Mouse (Mus musculus): ENCODE results near the gene Slc19a3. TPM values are rescaled to one million over a fixed set of nuclear protein-coding genes. Genes with fewer than 3 reads are reported as not detected.

The Slc19a3 gene
- polyA plus RNA-seq, 1 experiment from 2014 or later, result 1.4 TPM

- ATAC-seq (ENCODE audit: low FRiP score, low TSS enrichment), result no peak
- Histone ChIP-seq H3K4me2 (replicated peaks; ENCODE audit: low read depth, low read length) (no peak overlapping the region), H3K9me3 (ENCODE audit: control insufficient read depth, low read length) (no peaks in the 10 kb centered on the region), H3K4me3 (ENCODE audit: low read length) (no peak overlapping the region), H3K9ac (ENCODE audit: low read depth, low read length) (no peak overlapping the region), H3K27ac (ENCODE audit: low read depth, low read length) (no peak overlapping the region), H3K4me1 (ENCODE audit: control insufficient read depth, insufficient read depth, low read length) (no peaks in the 10 kb centered on the region), H3K27me3 (ENCODE audit: control insufficient read depth, insufficient read depth, low read length) (no peaks in the 10 kb centered on the region), H3K36me3 (ENCODE audit: control insufficient read depth, insufficient read depth, low read length) (no peaks in the 10 kb centered on the region)
- 76% methylated on average over 3 of the region's 3 CpGs for WGBS
Observed at GRCm38 (mm10) chr1:82966413-82966812, 71.8 kb downstream of the Slc19a3 start.

Other genes with a start within 250 kb of the Slc19a3 start
- gene Agfg1, start 199.0 kb downstream of the Slc19a3 start, polyA plus RNA-seq (2014; fragmentation: Nextera tagmentation; extraction: Ambion mirVana), result 27.9 and 47.8 TPM in 2 replicates
- gene A030005L19Rik, start 125.1 kb downstream of the Slc19a3 start, polyA plus RNA-seq (2014; fragmentation: Nextera tagmentation; extraction: Ambion mirVana), result 0.33 TPM in 1 of 2 replicates, not detected in the other
- gene A030014E15Rik, start 113.5 kb downstream of the Slc19a3 start, polyA plus RNA-seq (2014; fragmentation: Nextera tagmentation; extraction: Ambion mirVana), result not detected in 2 replicates
- not detected in 2 replicates for gene Gm6217, start 107.0 kb downstream of the Slc19a3 start, polyA plus RNA-seq (2014; fragmentation: Nextera tagmentation; extraction: Ambion mirVana)
- not detected in 2 replicates for gene A030003K21Rik, start 95.1 kb downstream of the Slc19a3 start, polyA plus RNA-seq (2014; fragmentation: Nextera tagmentation; extraction: Ambion mirVana)
- gene Gm7544, start 82.4 kb downstream of the Slc19a3 start, polyA plus RNA-seq (2014; fragmentation: Nextera tagmentation; extraction: Ambion mirVana), result not detected in 2 replicates
- gene Gm47955, start 78.2 kb downstream of the Slc19a3 start, polyA plus RNA-seq (2014; fragmentation: Nextera tagmentation; extraction: Ambion mirVana), result not detected in 2 replicates
- gene Gm47959, start 37.9 kb downstream of the Slc19a3 start, polyA plus RNA-seq (2014; fragmentation: Nextera tagmentation; extraction: Ambion mirVana), result not detected in 2 replicates
- not detected in 2 replicates for gene Krtap28-10, start 4.0 kb upstream of the Slc19a3 start, polyA plus RNA-seq (2014; fragmentation: Nextera tagmentation; extraction: Ambion mirVana)
- not detected in 2 replicates for gene Gm47969, start 6.5 kb upstream of the Slc19a3 start, polyA plus RNA-seq (2014; fragmentation: Nextera tagmentation; extraction: Ambion mirVana)
- not detected in 2 replicates for gene A030005K14Rik, start 20.9 kb upstream of the Slc19a3 start, polyA plus RNA-seq (2014; fragmentation: Nextera tagmentation; extraction: Ambion mirVana)
- not detected in 2 replicates for gene Krtap28-13, start 22.5 kb upstream of the Slc19a3 start, polyA plus RNA-seq (2014; fragmentation: Nextera tagmentation; extraction: Ambion mirVana)
- 1.2 and 1.4 TPM in 2 replicates for gene Ccl20, start 78.3 kb upstream of the Slc19a3 start, polyA plus RNA-seq (2014; fragmentation: Nextera tagmentation; extraction: Ambion mirVana)
- gene Daw1, start 121.3 kb upstream of the Slc19a3 start, polyA plus RNA-seq (2014; fragmentation: Nextera tagmentation; extraction: Ambion mirVana), result 0.36 TPM in 1 of 2 replicates, not detected in the other

Measured in kidney, embryonic 14.5 days (tissue).